Mouse (Mus musculus): ENCODE data around the gene Plcb4. TPM values are rescaled to one million over a fixed set of nuclear protein-coding genes. Genes with fewer than 3 reads are reported as not detected.

Gene Plcb4
- polyA plus RNA-seq, 1 experiment from 2014 or later: 14.4 TPM

DNA sequence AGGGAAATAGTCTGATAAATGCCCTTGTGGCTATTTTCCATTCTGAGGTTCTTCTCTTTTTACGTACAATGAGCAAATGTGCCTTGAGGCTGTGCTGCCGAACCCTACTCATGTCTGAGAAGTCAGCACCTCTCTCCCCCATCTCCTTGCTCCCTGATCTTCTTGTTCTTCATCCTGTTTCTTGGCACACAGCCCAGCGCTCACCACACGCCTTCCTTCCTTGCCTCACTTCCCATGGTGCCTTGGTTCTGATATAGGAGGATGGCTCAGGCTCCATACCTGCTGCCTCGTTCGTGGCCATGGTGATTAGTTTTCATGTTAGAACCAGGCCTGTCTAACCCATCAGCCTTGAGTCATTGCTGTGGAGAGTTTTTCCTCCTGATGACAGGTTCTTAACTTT is 277.6 kb downstream of the Plcb4 start:
- 71% methylated on average over 6 of the region's 6 CpGs for WGBS
- ATAC-seq (ENCODE audit: low FRiP score, low TSS enrichment): no peak

DNA sequence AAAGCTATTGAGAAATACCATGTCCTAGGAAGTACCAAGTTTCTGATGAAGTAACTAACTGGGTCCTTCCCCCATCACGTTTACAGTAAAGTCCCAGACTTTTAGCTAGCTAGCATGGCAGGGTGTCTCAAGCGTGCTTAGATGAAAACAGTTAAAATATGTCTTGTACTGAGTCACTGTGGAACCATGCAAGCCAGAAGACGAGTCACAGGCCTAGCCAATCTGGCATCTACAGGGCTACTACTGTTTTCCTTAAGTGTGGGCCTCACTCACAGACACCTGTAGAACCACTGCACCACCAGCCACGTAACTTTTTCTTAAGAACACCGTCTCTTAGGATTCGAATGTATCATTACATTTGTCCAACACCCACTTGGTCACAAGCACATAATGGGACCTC is 278.8 kb downstream of the Plcb4 start:
- H3K36me3 ChIP-seq (ENCODE audit: control insufficient read depth, insufficient read depth, low read length): no peaks in the 10 kb centered on the region; the same call in 1 of the 2 replicates
- ATAC-seq (ENCODE audit: low FRiP score, low TSS enrichment) (no peak), DNase-seq (ENCODE audit: low spot score) (no peak)
- H3K4me3 ChIP-seq (ENCODE audit: low read depth, low read length): no peak overlapping the region
- WGBS: 84% methylated on average over 6 of the region's 6 CpGs
- H3K27me3 ChIP-seq (ENCODE audit: control insufficient read depth, insufficient read depth, low read length): no peaks in the 10 kb centered on the region
- no peaks in the 10 kb centered on the region for H3K4me1 ChIP-seq (replicated peaks; ENCODE audit: control insufficient read depth, insufficient read depth)
- H3K27ac ChIP-seq (replicated peaks): no peak overlapping the region
- no peak overlapping the region for H3K9ac ChIP-seq (ENCODE audit: low read length)
- H3K4me2 ChIP-seq (replicated peaks; ENCODE audit: low read depth): no peak overlapping the region
- TF ChIP-seq CTCF (IDR thresholded peaks at IDR 0.05; ENCODE audit: low read depth) (no peak), EP300 (optimal IDR thresholded peaks at IDR 0.05) (no peak)
- no peaks in the 10 kb centered on the region for H3K9me3 ChIP-seq (ENCODE audit: control insufficient read depth, low read length)

More for the DNA sequence above, 277.6 kb downstream of the Plcb4 start:
- H3K4me1 ChIP-seq (replicated peaks; ENCODE audit: control insufficient read depth, insufficient read depth): no peaks in the 10 kb centered on the region
- no peak overlapping the region for H3K27ac ChIP-seq (replicated peaks)
- no peaks in the 10 kb centered on the region for H3K27me3 ChIP-seq (ENCODE audit: control insufficient read depth, insufficient read depth, low read length)
- no peak overlapping the region for H3K4me2 ChIP-seq (replicated peaks; ENCODE audit: low read depth)
- H3K4me3 ChIP-seq (ENCODE audit: low read depth, low read length): no peak overlapping the region
- H3K36me3 ChIP-seq (ENCODE audit: control insufficient read depth, insufficient read depth, low read length): no peaks in the 10 kb centered on the region; the same call in 1 of the 2 replicates
- H3K9me3 ChIP-seq (ENCODE audit: control insufficient read depth, low read length): no peaks in the 10 kb centered on the region
- no peak for TF ChIP-seq CTCF (IDR thresholded peaks at IDR 0.05; ENCODE audit: low read depth)
- DNase-seq (ENCODE audit: low spot score): no peak
- H3K9ac ChIP-seq (ENCODE audit: low read length): no peak overlapping the region

DNA sequence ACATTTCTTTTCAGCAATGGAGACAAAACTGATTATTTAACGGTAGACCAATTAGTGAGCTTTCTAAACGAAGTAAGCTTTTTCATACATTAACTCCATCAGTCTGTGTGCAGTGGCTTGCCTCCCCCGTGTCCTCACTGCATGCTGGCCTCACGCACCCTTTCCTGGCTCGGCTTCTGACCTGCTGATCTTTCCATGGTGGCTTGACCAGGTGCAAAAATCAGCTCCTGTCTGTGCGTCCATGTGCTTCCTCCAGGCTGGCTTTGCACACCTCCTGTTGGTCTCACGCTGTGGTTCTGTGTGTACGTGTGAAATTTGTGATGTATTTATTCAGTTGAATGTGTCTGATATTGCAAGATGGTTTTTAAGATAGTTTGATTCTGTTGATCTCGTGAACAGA is 281.1 kb downstream of the Plcb4 start:
- Histone ChIP-seq H3K9me3 (ENCODE audit: control insufficient read depth, low read length) (no peaks in the 10 kb centered on the region), H3K4me2 (replicated peaks; ENCODE audit: low read depth) (no peak overlapping the region), H3K4me1 (replicated peaks; ENCODE audit: control insufficient read depth, insufficient read depth) (no peaks in the 10 kb centered on the region), H3K27me3 (ENCODE audit: control insufficient read depth, insufficient read depth, low read length) (no peaks in the 10 kb centered on the region), H3K27ac (replicated peaks) (no peak overlapping the region), H3K9ac (ENCODE audit: low read length) (no peak overlapping the region), H3K4me3 (ENCODE audit: low read depth, low read length) (no peak overlapping the region), H3K36me3 (ENCODE audit: control insufficient read depth, insufficient read depth, low read length) (peaks cover 3% of the 10 kb centered on the region; the same call in 1 of the 2 replicates)
- WGBS: 69% methylated on average over 9 of the region's 9 CpGs
- no peak for TF ChIP-seq CTCF (IDR thresholded peaks at IDR 0.05; ENCODE audit: low read depth)
- no peak for TF ChIP-seq EP300 (optimal IDR thresholded peaks at IDR 0.05)
- no peak for ATAC-seq (ENCODE audit: low FRiP score, low TSS enrichment)
- DNase-seq (ENCODE audit: low spot score): no peak

DNA sequence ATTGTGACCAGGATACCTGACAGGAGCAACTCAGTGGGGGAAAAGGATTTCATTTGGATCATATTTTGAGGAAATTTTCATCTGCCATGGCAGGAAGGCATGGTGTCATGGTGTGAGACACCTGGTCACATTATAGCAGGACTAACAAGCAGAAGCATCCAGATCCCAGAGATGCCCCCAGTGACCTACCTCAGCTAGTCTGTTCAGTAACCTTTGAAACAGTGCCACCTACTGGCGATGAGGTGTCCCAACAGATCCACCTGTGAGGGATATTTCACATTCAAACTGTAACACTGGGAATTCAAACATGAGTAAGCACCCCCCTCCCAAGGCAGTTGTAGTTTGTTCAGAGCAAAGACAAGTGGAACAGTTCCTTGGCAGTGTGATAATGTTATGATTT is 289.0 kb downstream of the Plcb4 start:
- no peak for DNase-seq (ENCODE audit: low spot score)
- WGBS: 65% methylated on average over 1 of the region's 1 CpGs
- no peaks in the 10 kb centered on the region for H3K9me3 ChIP-seq (ENCODE audit: control insufficient read depth, low read length)
- ATAC-seq (ENCODE audit: low FRiP score, low TSS enrichment): no peak
- no peaks in the 10 kb centered on the region for H3K27me3 ChIP-seq (ENCODE audit: control insufficient read depth, insufficient read depth, low read length)
- H3K27ac ChIP-seq (replicated peaks): no peak overlapping the region
- no peak overlapping the region for H3K9ac ChIP-seq (ENCODE audit: low read length)
- no peak overlapping the region for H3K4me3 ChIP-seq (ENCODE audit: low read depth, low read length)
- 0 out of 2 replicates have a peak, but pooled peaks cover 3% of the 10 kb centered on the region for H3K36me3 ChIP-seq (ENCODE audit: control insufficient read depth, insufficient read depth, low read length)
- peak; percentile 55 for TF ChIP-seq CTCF (IDR thresholded peaks at IDR 0.05; ENCODE audit: low read depth)
- TF ChIP-seq EP300 (optimal IDR thresholded peaks at IDR 0.05): no peak
- no peak overlapping the region for H3K4me2 ChIP-seq (replicated peaks; ENCODE audit: low read depth)
- no peaks in the 10 kb centered on the region for H3K4me1 ChIP-seq (replicated peaks; ENCODE audit: control insufficient read depth, insufficient read depth)

DNA sequence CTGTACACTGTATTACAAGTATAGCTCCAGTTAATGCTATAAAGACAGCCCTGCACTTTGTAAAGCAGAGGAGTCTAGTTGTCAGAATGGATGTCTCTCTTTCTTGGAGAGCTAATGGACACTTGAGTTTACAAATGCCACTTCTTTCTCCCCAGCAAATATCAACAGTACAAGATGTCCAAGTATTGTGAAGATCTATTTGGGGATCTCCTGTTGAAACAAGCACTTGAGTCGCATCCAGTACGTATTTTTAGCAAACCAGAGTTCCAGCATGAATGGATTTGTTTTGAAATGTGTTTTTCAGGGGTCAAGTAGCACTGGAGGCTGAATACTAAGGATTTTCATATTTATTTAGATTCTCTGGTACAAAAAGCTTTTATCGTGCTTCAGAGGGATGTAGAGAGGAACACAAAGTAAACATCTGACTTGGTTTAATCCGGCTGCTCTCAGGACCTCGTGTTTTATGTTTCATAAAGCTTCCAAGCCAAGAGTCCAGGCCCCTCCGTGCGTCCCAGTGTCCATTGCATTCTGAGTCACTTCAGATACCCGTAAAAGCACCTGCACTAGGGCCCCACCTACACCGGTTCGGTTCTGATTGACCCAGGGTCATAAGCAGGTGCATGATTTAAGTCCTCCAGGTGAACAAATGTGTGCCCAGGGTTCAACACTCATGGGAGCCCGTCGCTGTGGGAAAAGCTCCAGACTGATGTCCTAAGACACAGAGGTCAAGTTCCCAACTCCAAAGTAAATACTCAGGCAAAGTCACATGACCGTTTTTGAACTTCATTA is 296.1 kb downstream of the Plcb4 start:
- peak; percentile 83 for TF ChIP-seq EP300 (optimal IDR thresholded peaks at IDR 0.05)
- no peak for TF ChIP-seq CTCF (IDR thresholded peaks at IDR 0.05; ENCODE audit: low read depth)
- Histone ChIP-seq H3K27me3 (ENCODE audit: control insufficient read depth, insufficient read depth, low read length) (no peaks in the 10 kb centered on the region), H3K9me3 (ENCODE audit: control insufficient read depth, low read length) (no peaks in the 10 kb centered on the region), H3K4me1 (replicated peaks; ENCODE audit: control insufficient read depth, insufficient read depth) (no peaks in the 10 kb centered on the region), H3K4me2 (replicated peaks; ENCODE audit: low read depth) (no peak overlapping the region), H3K4me3 (ENCODE audit: low read depth, low read length) (no peak overlapping the region), H3K9ac (ENCODE audit: low read length) (no peak overlapping the region), H3K36me3 (ENCODE audit: control insufficient read depth, insufficient read depth, low read length) (no peaks in the 10 kb centered on the region), H3K27ac (replicated peaks) (peak overlapping the region; percentile 40; the same call in 1 of the 2 replicates)
- DNase-seq (ENCODE audit: low spot score) (no peak), ATAC-seq (ENCODE audit: low FRiP score, low TSS enrichment) (peak; percentile 69)
- 30% methylated on average over 13 of the region's 13 CpGs for WGBS

DNA sequence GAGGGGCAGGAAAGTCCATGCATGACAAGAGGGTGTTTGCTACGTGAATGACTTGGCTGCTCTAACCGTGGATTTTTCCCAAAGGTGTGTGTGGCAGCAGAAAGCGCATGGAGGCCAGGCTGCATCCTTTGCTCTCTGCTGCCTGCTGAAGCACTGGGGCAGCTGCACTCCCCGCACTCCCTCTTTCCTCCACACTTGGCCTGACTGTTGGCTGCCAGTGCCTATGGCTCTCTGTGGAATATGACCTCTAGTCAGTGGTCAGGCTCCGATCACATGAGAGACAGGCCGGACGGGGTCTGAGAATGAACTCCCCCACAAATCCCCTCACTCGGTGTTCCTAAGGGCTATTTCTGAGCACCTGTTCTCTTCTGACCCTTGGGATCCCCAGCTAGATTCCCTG is 297.0 kb downstream of the Plcb4 start:
- 86% methylated on average over 8 of the region's 8 CpGs for WGBS
- ATAC-seq (ENCODE audit: low FRiP score, low TSS enrichment): no peak
- H3K9me3 ChIP-seq (ENCODE audit: control insufficient read depth, low read length): no peaks in the 10 kb centered on the region

More for the DNA sequence above, 297.0 kb downstream of the Plcb4 start:
- Histone ChIP-seq H3K27ac (replicated peaks) (no peak overlapping the region), H3K27me3 (ENCODE audit: control insufficient read depth, insufficient read depth, low read length) (no peaks in the 10 kb centered on the region), H3K4me2 (replicated peaks; ENCODE audit: low read depth) (no peak overlapping the region), H3K36me3 (ENCODE audit: control insufficient read depth, insufficient read depth, low read length) (no peaks in the 10 kb centered on the region), H3K4me3 (ENCODE audit: low read depth, low read length) (no peak overlapping the region), H3K9ac (ENCODE audit: low read length) (no peak overlapping the region), H3K4me1 (replicated peaks; ENCODE audit: control insufficient read depth, insufficient read depth) (no peaks in the 10 kb centered on the region)
- DNase-seq (ENCODE audit: low spot score): no peak
- TF ChIP-seq EP300 (optimal IDR thresholded peaks at IDR 0.05) (no peak), CTCF (IDR thresholded peaks at IDR 0.05; ENCODE audit: low read depth) (no peak)
